Mouse (Mus musculus): ENCODE data around the gene Gm8882.
"Not testable (repeated sequence)": the region's sequence is repeated elsewhere in the genome, so short reads cannot be mapped to it uniquely, and the experiment has no call there.

The Gm8882 gene

DNA sequence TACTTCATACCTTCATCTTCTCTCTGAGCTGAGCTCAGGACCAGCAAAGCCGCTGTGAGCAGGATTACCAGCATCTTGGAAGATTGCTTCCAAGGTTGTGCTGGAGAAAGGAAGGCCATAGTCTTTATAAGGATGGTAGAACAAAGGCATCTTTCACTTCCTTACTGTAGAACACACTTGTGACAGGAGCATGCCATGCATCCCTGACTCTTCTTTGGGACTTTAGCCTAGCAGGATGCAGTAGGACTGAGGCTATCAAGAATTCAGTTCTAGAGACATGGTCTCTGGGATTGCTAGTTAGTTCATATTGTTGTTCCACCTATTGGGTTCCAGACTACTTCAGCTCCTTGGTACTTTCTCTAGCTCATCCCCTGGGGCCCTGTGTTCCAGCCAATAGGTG, at the start of gene Gm8882:
Gene Gm8882, minus strand, starts transcription at position 101 of the 400 bp plus-strand sequence.
- not testable (repeated sequence) for DNase-seq (ENCODE audit: low read depth in 1 of 2, low spot score in 2 of 2)

DNA sequence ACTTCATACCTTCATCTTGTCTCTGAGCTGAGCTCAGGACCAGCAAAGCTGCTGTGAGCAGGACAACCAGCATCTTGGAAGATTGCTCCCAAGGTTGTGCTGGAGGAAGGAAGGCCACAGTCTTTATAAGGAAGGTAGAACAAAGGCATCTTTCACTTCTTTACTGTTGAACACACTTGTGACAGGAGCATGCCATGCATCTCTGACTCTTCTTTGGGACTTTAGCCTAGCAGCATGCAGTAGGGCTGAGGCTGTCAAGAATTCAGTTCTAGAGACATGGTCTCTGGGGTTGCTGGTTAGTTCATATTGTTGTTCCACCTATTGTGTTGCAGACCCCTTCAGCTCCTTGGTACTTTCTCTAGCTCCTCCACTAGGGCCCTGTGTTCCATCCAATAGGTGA, 49.3 kb downstream of the Gm8882 start, which contains the start of gene Prpmp5:
Gene Prpmp5, minus strand, starts transcription at position 101 of the 400 bp plus-strand sequence.
- DNase-seq (ENCODE audit: low read depth in 1 of 2, low spot score in 2 of 2) = not testable (repeated sequence)
